23 mouse cellular contexts compared by ENCODE assay signal in genomic region chr4:63935314-63935713, GRCm38 (mm10).
DNase-seq lines count a peak whose midpoint lies in the region; ATAC-seq and TF ChIP-seq lines count a peak whose summit lies in the region.
"Had no signal": no experiment of that assay in that cellular context is flagged by ENCODE, and none has a peak within 500 bp of the region (broad histone marks: within the 10 kb centered on the region; RNA-seq: fewer than 3 reads in every experiment).

No protein-coding gene starts in this region.

- H3K4me3 ChIP-seq in CH12.LX (replicated peaks in 1 of 3; ENCODE audit: low read depth in 2 of 3, low read length in 2 of 3, poor library complexity in 1 of 3): peak overlapping the region in 1 of 3 experiments; percentile 27
- H3K4me3 ChIP-seq in forebrain, embryonic 14.5 days (ENCODE audit: low read depth, low read length): no peak overlapping the region
- H3K4me3 ChIP-seq: embryonic facial prominence, embryonic 13.5 days; embryonic facial prominence, embryonic 15.5 days; erythroblast, embryonic 14.5 days; forebrain, embryonic 10.5 days; forebrain, embryonic 12.5 days; forebrain, embryonic 15.5 days had no signal

- H3K27me3 ChIP-seq in CH12.LX (replicated peaks): no peaks in the 10 kb centered on the region
- H3K27me3 ChIP-seq in forebrain, embryonic 14.5 days (replicated peaks; ENCODE audit: control insufficient read depth, insufficient read depth, low read length): no peaks in the 10 kb centered on the region
- H3K27me3 ChIP-seq: embryonic facial prominence, embryonic 15.5 days; forebrain, embryonic 12.5 days; forebrain, embryonic 15.5 days had no signal

- 0 out of 2 replicates have a peak, but pooled peaks have one; percentile 33 for TF ChIP-seq POLR2A in CH12.LX (IDR thresholded peaks at IDR 0.05; ENCODE audit: low read depth, low read length)

- peak overlapping the region; percentile 90 for H3K9ac ChIP-seq in CH12.LX (ENCODE audit: insufficient read depth, low read depth)
- H3K9ac ChIP-seq in forebrain, embryonic 14.5 days (ENCODE audit: low read length): no peak overlapping the region
- H3K9ac ChIP-seq: embryonic facial prominence, embryonic 13.5 days; embryonic facial prominence, embryonic 15.5 days; forebrain, embryonic 12.5 days; forebrain, embryonic 15.5 days; forebrain, postnatal 0 days had no signal

- H3K36me3 ChIP-seq in CH12.LX (replicated peaks in 1 of 2; ENCODE audit: control insufficient read depth in 1 of 2, insufficient read depth in 1 of 2, low read length in 1 of 2): peaks cover 36 to 63% of the 10 kb centered on the region in 2 experiments
- no peaks in the 10 kb centered on the region for H3K36me3 ChIP-seq in forebrain, embryonic 14.5 days (ENCODE audit: control insufficient read depth, insufficient read depth, low read length)
- H3K36me3 ChIP-seq: embryonic facial prominence, embryonic 13.5 days; embryonic facial prominence, embryonic 15.5 days; forebrain, embryonic 10.5 days; forebrain, embryonic 12.5 days; forebrain, embryonic 15.5 days had no signal

- dilution Hi-C loops in CH12.LX (cut with MboI; ENCODE audit: extremely low pct_ligation_motif_present, extremely low pct_unique_long_range_greater_than_20kb, low sequenced_read_pairs): no loop called here

- peak; percentile 95 for TF ChIP-seq EP300 in CH12.LX (IDR thresholded peaks at IDR 0.05; ENCODE audit: low read length)

- DNase-seq in CD4-positive, CD25-positive, alpha-beta regulatory T cell, adult 2 months (ENCODE audit: low read depth, low spot score): peak; percentile 74
- peak; percentile 95 for DNase-seq in CH12.LX (ENCODE audit: extremely low read depth)
- DNase-seq in induced T-regulatory cell, adult 2 months (ENCODE audit: low read depth): peak; percentile 70
- DNase-seq in urinary bladder, adult 18-20 months (ENCODE audit: low spot score in 2 of 2): no peak
- no peak for DNase-seq in forebrain, embryonic 14.5 days (ENCODE audit: low spot score)
- DNase-seq in adrenal gland, adult 8-10 months: no peak
- DNase-seq in kidney, postnatal 36 days: no peak
- DNase-seq: adrenal gland, postnatal 10 days; adrenal gland, postnatal 25 days; cerebellum, adult 11 months; cerebellum, adult 18-20 months; cerebellum, adult 8-10 months; cerebellum, adult 9-11 months; cerebellum, postnatal 14 days; cerebellum, postnatal 36 days; embryo, embryonic 11 days; forebrain, postnatal 0 days had no signal

- TF ChIP-seq CTCF in CH12.LX (conservative IDR thresholded peaks at IDR 0.05 in 1 of 2, IDR thresholded peaks at IDR 0.05 in 1 of 2; ENCODE audit: low read depth in 2 of 2, low read length in 2 of 2): no peak

- H3K4me2 ChIP-seq in CH12.LX (ENCODE audit: insufficient read depth, low read depth, poor library complexity, severe bottlenecking): peak overlapping the region; percentile 85
- no peak overlapping the region for H3K4me2 ChIP-seq in forebrain, embryonic 14.5 days (ENCODE audit: low read length)
- H3K4me2 ChIP-seq: embryonic facial prominence, embryonic 13.5 days; embryonic facial prominence, embryonic 15.5 days; forebrain, embryonic 12.5 days; forebrain, embryonic 15.5 days had no signal

- 89% methylated on average over 9 of the region's 9 CpGs for WGBS in forebrain, embryonic 14.5 days

- H3K27ac ChIP-seq in CH12.LX (ENCODE audit: insufficient read depth, low read depth): peak overlapping the region; percentile 99
- no peak overlapping the region for H3K27ac ChIP-seq in forebrain, embryonic 14.5 days (ENCODE audit: low read depth, low read length)
- H3K27ac ChIP-seq: embryonic facial prominence, embryonic 13.5 days; embryonic facial prominence, embryonic 15.5 days; forebrain, embryonic 10.5 days; forebrain, embryonic 12.5 days; forebrain, embryonic 15.5 days had no signal

- no peaks in the 10 kb centered on the region for H3K9me3 ChIP-seq in CH12.LX (replicated peaks; ENCODE audit: low read length)
- no peaks in the 10 kb centered on the region for H3K9me3 ChIP-seq in forebrain, embryonic 14.5 days (replicated peaks; ENCODE audit: control insufficient read depth, low read length)
- H3K9me3 ChIP-seq: embryonic facial prominence, embryonic 15.5 days; forebrain, embryonic 12.5 days; forebrain, embryonic 15.5 days had no signal

- H3K4me1 ChIP-seq in CH12.LX (ENCODE audit: control insufficient read depth in 1 of 2, insufficient read depth in 2 of 2): peaks cover 36 to 52% of the 10 kb centered on the region in 2 experiments
- H3K4me1 ChIP-seq in forebrain, embryonic 14.5 days (ENCODE audit: control insufficient read depth, insufficient read depth, low read length): no peaks in the 10 kb centered on the region
- H3K4me1 ChIP-seq: embryonic facial prominence, embryonic 13.5 days; embryonic facial prominence, embryonic 15.5 days; forebrain, embryonic 10.5 days; forebrain, embryonic 12.5 days; forebrain, embryonic 15.5 days had no signal

- TF ChIP-seq RAD21 in CH12.LX (IDR thresholded peaks at IDR 0.05; ENCODE audit: low read depth, low read length): peak; percentile 28

- in situ Hi-C loops in CH12.LX (cut with MboI; ENCODE audit: low pct_ligation_motif_present, low pct_unique_long_range_greater_than_20kb, low sequenced_read_pairs): loop anchor here (10.0 to 25.0 kb wide), 2 partner anchors 191 to 523 kb away; partner anchors contain the start of genes Akna and Tnfsf15

- no peak for ATAC-seq in forebrain, embryonic 14.5 days
- ATAC-seq: forebrain, embryonic 15.5 days; forebrain, postnatal 0 days had no signal

- H3K79me2 ChIP-seq in CH12.LX (replicated peaks; ENCODE audit: control insufficient read depth, extremely low read depth, insufficient read depth, poor library complexity, severe bottlenecking): peaks cover 51% of the 10 kb centered on the region

TF ChIP-seq in CH12.LX, 34 proteins besides CTCF, POLR2A, EP300 and RAD21:
- TF ChIP-seq HCFC1 (IDR thresholded peaks at IDR 0.05; ENCODE audit: low read depth, low read length) (peak; percentile 39; the same call in 1 of the 2 replicates), POLR2AphosphoS2 (IDR thresholded peaks at IDR 0.05; ENCODE audit: low read depth, low read length) (no peak), USF1 (IDR thresholded peaks at IDR 0.05; ENCODE audit: low read depth, low read length) (no peak), JUND (conservative IDR thresholded peaks at IDR 0.05; ENCODE audit: low read depth, low read length) (peak; percentile 73), ELF1 (IDR thresholded peaks at IDR 0.05; ENCODE audit: low read depth, low read length) (peak; percentile 49; the same call in 1 of the 2 replicates), IRF4 (IDR thresholded peaks at IDR 0.05; ENCODE audit: low read depth, low read length) (peak; percentile 90), RCOR1 (conservative IDR thresholded peaks at IDR 0.05; ENCODE audit: low read depth, low read length) (peak; percentile 89), TCF12 (IDR thresholded peaks at IDR 0.05; ENCODE audit: low read depth, low read length) (peak; percentile 94), USF2 (conservative IDR thresholded peaks at IDR 0.05; ENCODE audit: low read depth, low read length) (no peak), ZNF384 (IDR thresholded peaks at IDR 0.05; ENCODE audit: low read depth, low read length) (peak; percentile 84), ZMIZ1 (IDR thresholded peaks at IDR 0.05; ENCODE audit: low read depth, low read length) (peak; percentile 72; the same call in 1 of the 2 replicates), MAZ (IDR thresholded peaks at IDR 0.05; ENCODE audit: low read depth, low read length) (peak; percentile 76), MXI1 (IDR thresholded peaks at IDR 0.05; ENCODE audit: low read depth, low read length) (peak; percentile 68; the same call in 1 of the 2 replicates), E2F4 (IDR thresholded peaks at IDR 0.05; ENCODE audit: insufficient replicate concordance, low read depth, low read length) (no peak), ETS1 (conservative IDR thresholded peaks at IDR 0.05; ENCODE audit: low read depth, low read length) (peak; percentile 92), UBTF (IDR thresholded peaks at IDR 0.05; ENCODE audit: low read depth, low read length) (no peak), CHD2 (IDR thresholded peaks at IDR 0.05; ENCODE audit: low read length) (peak; percentile 83), ZC3H11A (IDR thresholded peaks at IDR 0.05; ENCODE audit: low read depth, low read length) (no peak), SIN3A (IDR thresholded peaks at IDR 0.05; ENCODE audit: low read length) (peak; percentile 86; the same call in 1 of the 2 replicates), MAX (IDR thresholded peaks at IDR 0.05; ENCODE audit: low read length) (peak; percentile 72), KAT2A (IDR thresholded peaks at IDR 0.05; ENCODE audit: insufficient replicate concordance, low read length) (0 out of 2 replicates have a peak, but pooled peaks have one; percentile 59), MEF2A (IDR thresholded peaks at IDR 0.05; ENCODE audit: borderline replicate concordance, low read depth, low read length) (peak; percentile 95), PAX5 (IDR thresholded peaks at IDR 0.05; ENCODE audit: low read length) (no peak), TBP (conservative IDR thresholded peaks at IDR 0.05; ENCODE audit: low read depth, low read length) (0 out of 2 replicates have a peak, but pooled peaks have one; percentile 60), NRF1 (IDR thresholded peaks at IDR 0.05; ENCODE audit: low read depth, low read length) (no peak), MYC (IDR thresholded peaks at IDR 0.05; ENCODE audit: low read depth, low read length) (peak; percentile 85), JUN (IDR thresholded peaks at IDR 0.05; ENCODE audit: insufficient read depth, low read depth, low read length) (peak; percentile 79), GABPA (IDR thresholded peaks at IDR 0.05; ENCODE audit: insufficient replicate concordance, low read depth, low read length) (no peak), SMC3 (IDR thresholded peaks at IDR 0.05; ENCODE audit: low read depth, low read length) (peak; percentile 38), CHD1 (IDR thresholded peaks at IDR 0.05; ENCODE audit: low read depth, low read length) (peak; percentile 92), MAFK (IDR thresholded peaks at IDR 0.05; ENCODE audit: insufficient replicate concordance, low read length) (peak; percentile 71), ZKSCAN1 (IDR thresholded peaks at IDR 0.05; ENCODE audit: borderline replicate concordance, low read depth, low read length) (no peak), BHLHE40 (IDR thresholded peaks at IDR 0.05; ENCODE audit: low read depth, low read length) (peak; percentile 80), NELFE (IDR thresholded peaks at IDR 0.05; ENCODE audit: low read depth, low read length) (peak; percentile 46; the same call in 1 of the 2 replicates)

Comparison
In these comparisons a context has a peak if more than half of its experiments do, and no peak if none do; other contexts are left out.
1. DNase-seq: peak in CD4-positive, CD25-positive, alpha-beta regulatory T cell, adult 2 months (single experiment), CH12.LX (single experiment) and induced T-regulatory cell, adult 2 months (single experiment); none in urinary bladder, adult 18-20 months (0 of 2), forebrain, embryonic 14.5 days (single experiment), adrenal gland, adult 8-10 months (single experiment) and kidney, postnatal 36 days (0 of 2).